ENCODE assay signal across 10 mouse cellular contexts in the genomic region with DNA sequence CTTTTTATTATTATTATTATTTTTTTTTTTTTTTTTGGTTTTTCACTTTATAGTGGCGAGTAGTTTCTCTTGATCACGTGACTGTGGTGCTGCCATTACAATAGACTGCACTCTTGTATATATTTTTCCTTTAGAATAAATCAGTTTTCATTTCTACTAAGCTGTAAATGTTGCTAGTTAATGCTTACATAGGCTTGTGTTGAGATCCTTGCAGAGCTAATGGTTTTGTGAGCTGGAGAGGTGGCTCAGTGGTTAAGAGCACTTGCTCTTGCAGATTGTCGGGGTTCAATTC. TPM values are rescaled to one million over a fixed set of nuclear protein-coding genes. Genes with fewer than 3 reads are reported as not detected.
DNase-seq lines count a peak whose midpoint lies in the region; ATAC-seq and TF ChIP-seq lines count a peak whose summit lies in the region.
"Had no signal": no experiment of that assay in that cellular context is flagged by ENCODE, and none has a peak within 500 bp of the region (broad histone marks: within the 10 kb centered on the region; RNA-seq: fewer than 3 reads in every experiment).

No protein-coding gene starts in this region.

- peaks cover 19% of the 10 kb centered on the region for H3K36me3 ChIP-seq in E14TG2a.4 (ENCODE audit: insufficient read depth, low read length)
- H3K36me3 ChIP-seq in forebrain, embryonic 15.5 days, result no peaks in the 10 kb centered on the region
- no peaks in the 10 kb centered on the region; the same call in 1 of the 2 replicates for H3K36me3 ChIP-seq in liver, embryonic 14.5 days (replicated peaks; ENCODE audit: control insufficient read depth, insufficient read depth, low read depth)

- WGBS in forebrain, embryonic 15.5 days, result 86% methylated on average over 3 of the region's 3 CpGs
- WGBS in liver, embryonic 14.5 days (ENCODE audit: insufficient replicate concordance), result 58% methylated on average over 3 of the region's 3 CpGs

- H3K9ac ChIP-seq in forebrain, embryonic 15.5 days (replicated peaks), result no peak overlapping the region
- H3K9ac ChIP-seq in liver, embryonic 14.5 days (replicated peaks), result peak overlapping the region; percentile 93

- H3K4me2 ChIP-seq in forebrain, embryonic 15.5 days (replicated peaks), result peak overlapping the region; percentile 83
- peak overlapping the region; percentile 96 for H3K4me2 ChIP-seq in liver, embryonic 14.5 days (ENCODE audit: low read depth)

- H3K4me1 ChIP-seq in E14TG2a.4 (replicated peaks; ENCODE audit: low read depth, low read length), result peaks cover 12% of the 10 kb centered on the region; the same call in 1 of the 2 replicates
- peaks cover 9% of the 10 kb centered on the region for H3K4me1 ChIP-seq in forebrain, embryonic 15.5 days
- H3K4me1 ChIP-seq in liver, embryonic 14.5 days (replicated peaks; ENCODE audit: control insufficient read depth in 2 of 2, insufficient read depth in 2 of 2, low read length in 1 of 2), result peaks cover 4 to 5% of the 10 kb centered on the region in 2 experiments; a peak in 3 of 4 replicates

- H3K4me3 ChIP-seq in gastrocnemius, adult 2 months, result peak overlapping the region; percentile 92
- peak overlapping the region; percentile 86 for H3K4me3 ChIP-seq in E14TG2a.4 (replicated peaks; ENCODE audit: low read length)
- peak overlapping the region; percentile 58 for H3K4me3 ChIP-seq in forebrain, embryonic 15.5 days
- H3K4me3 ChIP-seq in liver, embryonic 14.5 days (ENCODE audit: insufficient read depth in 1 of 2, low read depth in 2 of 2, low read length in 2 of 2), result peak overlapping the region; percentile 83 to 89

- H3K27ac ChIP-seq in gastrocnemius, adult 2 months, result peak overlapping the region; percentile 89
- H3K27ac ChIP-seq in forebrain, embryonic 15.5 days (replicated peaks), result no peak overlapping the region
- H3K27ac ChIP-seq in liver, embryonic 14.5 days, result no peak overlapping the region

- intact Hi-C loops in gastrocnemius, adult 2 months (cut with DNase I), result no loop called here

- no peak for ATAC-seq in forebrain, embryonic 15.5 days (replicated peaks)
- no peak for ATAC-seq in liver, embryonic 14.5 days (ENCODE audit: insufficient read depth)

- no peak for TF ChIP-seq EP300 in liver, embryonic 14.5 days (IDR thresholded peaks at IDR 0.05; ENCODE audit: low read depth)

- DNase-seq in gastrocnemius, adult 2 months, result no peak
- DNase-seq in gastrocnemius, postnatal 4 days (ENCODE audit: low spot score in 2 of 2), result no peak
- no peak for DNase-seq in liver, embryonic 14.5 days (ENCODE audit: low read depth in 3 of 3, low spot score in 3 of 3)
- no peak for DNase-seq in adrenal gland, postnatal 25 days
- no peak for DNase-seq in cerebellum, adult 9-10 months
- DNase-seq in cerebellum, adult 11 months, result no peak

- H3K9me3 ChIP-seq in E14TG2a.4 (ENCODE audit: low read length), result no peaks in the 10 kb centered on the region
- no peaks in the 10 kb centered on the region for H3K9me3 ChIP-seq in forebrain, embryonic 15.5 days
- no peaks in the 10 kb centered on the region for H3K9me3 ChIP-seq in liver, embryonic 14.5 days (ENCODE audit: control insufficient read depth, low read length)

- TF ChIP-seq CTCF in gastrocnemius, adult 2 months (IDR thresholded peaks at IDR 0.05), result no peak
- no peak for TF ChIP-seq CTCF in E14TG2a.4 (conservative IDR thresholded peaks at IDR 0.05; ENCODE audit: low read length)
- no peak for TF ChIP-seq CTCF in liver, embryonic 14.5 days (IDR thresholded peaks at IDR 0.05; ENCODE audit: low read depth)

- peaks cover 9% of the 10 kb centered on the region for H3K27me3 ChIP-seq in E14TG2a.4 (ENCODE audit: insufficient read depth, low read length)
- no peaks in the 10 kb centered on the region for H3K27me3 ChIP-seq in forebrain, embryonic 15.5 days
- H3K27me3 ChIP-seq in liver, embryonic 14.5 days (ENCODE audit: control insufficient read depth, insufficient read depth, low read length), result no peaks in the 10 kb centered on the region

RNA-seq across cellular contexts. Expression of a gene that starts 0.5 kb away (rescaled TPM):
- 1 to 10 TPM; 4.1 to 5.2 TPM for total RNA-seq in gastrocnemius, adult 2 months (2021)
- 10 to 100 TPM; 13.0 to 15.6 TPM for total RNA-seq in gastrocnemius, postnatal 4 days (2021)
- polyA plus RNA-seq in forebrain, embryonic 15.5 days (2015; fragmentation: Nextera tagmentation; extraction: Ambion mirVana), result 14.0 and 15.2 TPM in 2 replicates
- 3.1 and 5.1 TPM in 2 replicates for polyA plus RNA-seq in liver, embryonic 14.5 days (2012; rRNA removed)
- polyA plus RNA-seq in liver, embryonic 14.5 days (2014; fragmentation: Nextera tagmentation; extraction: Ambion mirVana), result 10.0 and 10.3 TPM in 2 replicates
- total RNA-seq in adrenal gland, postnatal 25 days (2021), result 19.7 and 22.0 TPM in 2 replicates

RNA-seq across cellular contexts. Expression of a gene that starts 12.9 kb away (rescaled TPM):
- not detected for total RNA-seq in gastrocnemius, adult 2 months (2021)
- total RNA-seq in gastrocnemius, postnatal 4 days (2021), result not detected
- polyA plus RNA-seq in forebrain, embryonic 15.5 days (2015; fragmentation: Nextera tagmentation; extraction: Ambion mirVana), result not detected in 2 replicates
- polyA plus RNA-seq in liver, embryonic 14.5 days (2012; rRNA removed), result not detected in 2 replicates
- polyA plus RNA-seq in liver, embryonic 14.5 days (2014; fragmentation: Nextera tagmentation; extraction: Ambion mirVana), result not detected in 2 replicates
- total RNA-seq in adrenal gland, postnatal 25 days (2021), result not detected in 2 replicates
- total RNA-seq: layer of hippocampus, postnatal 25 days had no signal
- polyA plus RNA-seq: spleen, adult 2 months had no signal
